Mouse (Mus musculus) embryonic fibroblast, embryonic 13.5 days (primary cell): Measurements from ENCODE around the gene Cnot4.

ENCODE experiments used
- CTCF ChIP-seq: IDR thresholded peaks from 2 replicates; pipeline ENCODE4 v1.5.1; 2011; ENCODE audit warnings: mild to moderate bottlenecking, control low read depth, low read length, moderate library complexity, borderline replicate concordance; ENCODE audit not compliant: insufficient read depth
- POLR2A ChIP-seq: IDR thresholded peaks from 2 replicates; pipeline ENCODE4 v1.6.1; 2011; ENCODE audit warnings: low read depth, mild to moderate bottlenecking, control low read depth, low read length, moderate library complexity

- TF ChIP-seq POLR2A, result no peak
- TF ChIP-seq CTCF, result no peak
Observed at GRCm38 (mm10) chr6:35030811-35031210, 102.7 kb downstream of the Cnot4 start.
